Mouse (Mus musculus) hindbrain, embryonic 12.5 days (tissue): ENCODE data around the gene Dctpp1. TPM values are rescaled to one million over a fixed set of nuclear protein-coding genes. Genes with fewer than 3 reads are reported as not detected.
A peak's percentile ranks its signal among the peaks of the same experiment; 100 is the strongest.

Experiments used
- ATAC-seq: fragments of 200-750 bp; cut with Nextera tagmentation; 2 replicates; pipeline ENCODE4 v1.8.0; 2017; ENCODE audit warnings: moderate TSS enrichment; ENCODE audit not compliant: low FRiP score
- H3K27ac ChIP-seq: fragments of 300-500 bp; sonication (generic); 2 replicates; pipeline ENCODE4 v1.5.1; 2016; ENCODE audit warnings: mild to moderate bottlenecking
- H3K27me3 ChIP-seq: fragments of 300-500 bp; sonication (generic); 2 replicates; pipeline ENCODE4 v1.6.1; 2016; ENCODE audit warnings: mild to moderate bottlenecking
- H3K36me3 ChIP-seq: fragments of 300-500 bp; sonication (generic); 2 replicates; pipeline ENCODE4 v1.6.1; 2016; ENCODE audit warnings: mild to moderate bottlenecking
- H3K4me1 ChIP-seq: fragments of 300-500 bp; sonication (generic); 2 replicates; pipeline ENCODE4 v1.6.1; 2016
- H3K4me2 ChIP-seq: fragments of 300-500 bp; sonication (generic); replicated peaks from 2 replicates; pipeline ENCODE4 v1.6.1; 2016; ENCODE audit warnings: mild to moderate bottlenecking
- H3K4me3 ChIP-seq: fragments of 300-500 bp; sonication (generic); 2 replicates; pipeline ENCODE4 v1.5.1; 2016; ENCODE audit warnings: mild to moderate bottlenecking
- H3K9ac ChIP-seq: fragments of 300-500 bp; sonication (generic); 2 replicates; pipeline ENCODE4 v1.6.1; 2016; ENCODE audit warnings: mild to moderate bottlenecking, moderate library complexity
- H3K9me3 ChIP-seq: fragments of 300-500 bp; sonication (generic); replicated peaks from 2 replicates; pipeline ENCODE4 v1.6.1; 2016; ENCODE audit warnings: mild to moderate bottlenecking
- WGBS: fragments of 180-500 bp; shearing (Covaris S2); methylation state at CpG from one replicate; pipeline ENCODE4 v1.1.7; 2016; 5-methylcytosine and 5-hydroxymethylcytosine counted together
- polyA plus RNA-seq: library from polyadenylated mRNA; unstranded; fragments of >200 nt; fragmentation: Nextera tagmentation; extraction: Ambion mirVana; gene quantifications from 2 replicates; pipeline ENCODE4 v1.2.1, GENCODE M21; 2016

Gene Dctpp1
- polyA plus RNA-seq, 1 experiment from 2014 or later: 147 TPM

DNA sequence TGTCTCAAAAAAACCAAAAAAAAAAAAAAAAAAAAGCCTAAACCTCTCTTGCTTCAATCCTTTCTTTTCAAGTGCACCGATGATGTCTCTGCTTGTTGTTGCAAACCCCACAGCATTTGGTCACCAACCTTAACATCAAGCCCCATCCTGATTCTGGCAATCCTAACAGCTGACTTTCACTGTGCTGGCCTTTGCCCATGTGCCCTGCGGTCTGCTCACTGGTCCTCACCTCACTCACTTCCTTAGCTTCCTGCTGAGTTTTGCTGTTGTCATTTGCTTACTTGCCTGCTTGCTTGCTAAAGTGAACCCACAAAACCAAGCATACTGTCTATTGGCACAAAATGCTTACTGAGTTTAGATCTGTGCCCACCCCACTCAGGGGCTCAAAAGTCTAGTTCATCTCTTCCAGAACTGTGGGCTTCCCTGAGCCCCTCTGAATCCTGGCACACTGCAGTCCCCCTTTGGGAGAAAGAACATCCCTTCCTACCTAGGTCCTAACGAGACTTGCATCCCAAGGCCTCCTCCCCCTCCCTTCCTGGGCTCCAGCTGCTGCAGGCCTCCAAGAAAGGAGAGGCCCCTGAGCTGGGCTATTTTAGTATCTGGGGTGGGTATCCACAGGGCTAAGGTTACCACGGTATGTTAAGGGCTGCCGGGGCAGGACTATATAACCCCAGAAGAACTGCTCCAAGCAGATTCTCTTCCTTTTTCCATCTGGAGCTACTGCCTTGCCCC is 49.3 kb downstream of the Dctpp1 start:
- WGBS: 71% methylated on average over 5 of the region's 5 CpGs
- Histone ChIP-seq H3K4me2 (no peak overlapping the region), H3K36me3 (no peaks in the 10 kb centered on the region), H3K27ac (no peak overlapping the region), H3K27me3 (peaks cover 19% of the 10 kb centered on the region), H3K9me3 (no peaks in the 10 kb centered on the region), H3K9ac (no peak overlapping the region), H3K4me1 (peaks cover 22% of the 10 kb centered on the region), H3K4me3 (no peak overlapping the region)
- ATAC-seq: no peak

DNA sequence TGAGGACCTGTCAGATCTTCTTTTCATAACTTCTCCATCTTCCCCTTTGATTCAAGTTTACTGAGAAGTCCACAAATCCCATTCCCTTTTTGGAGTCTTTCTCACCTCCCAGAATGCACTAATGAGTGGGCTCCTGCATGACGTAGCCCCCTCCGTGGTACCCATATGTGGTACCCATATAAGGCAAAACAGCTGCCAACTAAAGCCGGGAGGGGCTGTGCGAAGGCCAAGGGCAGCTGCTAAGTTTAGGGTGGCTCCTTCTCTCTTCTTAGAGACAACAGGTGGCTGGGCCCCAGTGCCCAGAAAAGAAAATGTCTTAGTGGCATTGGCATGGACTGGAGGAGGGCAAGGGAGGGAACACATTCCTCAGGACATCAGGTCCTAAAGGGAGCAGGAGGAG is 50.2 kb downstream of the Dctpp1 start:
- H3K36me3 ChIP-seq: peaks cover 1% of the 10 kb centered on the region
- no peak overlapping the region for H3K4me2 ChIP-seq
- WGBS: 92% methylated on average over 4 of the region's 4 CpGs
- no peak for ATAC-seq
- peaks cover 29% of the 10 kb centered on the region for H3K4me1 ChIP-seq
- H3K9ac ChIP-seq: no peak overlapping the region
- no peak overlapping the region for H3K27ac ChIP-seq
- no peak overlapping the region for H3K4me3 ChIP-seq
- no peaks in the 10 kb centered on the region for H3K9me3 ChIP-seq
- H3K27me3 ChIP-seq: peaks cover 19% of the 10 kb centered on the region

DNA sequence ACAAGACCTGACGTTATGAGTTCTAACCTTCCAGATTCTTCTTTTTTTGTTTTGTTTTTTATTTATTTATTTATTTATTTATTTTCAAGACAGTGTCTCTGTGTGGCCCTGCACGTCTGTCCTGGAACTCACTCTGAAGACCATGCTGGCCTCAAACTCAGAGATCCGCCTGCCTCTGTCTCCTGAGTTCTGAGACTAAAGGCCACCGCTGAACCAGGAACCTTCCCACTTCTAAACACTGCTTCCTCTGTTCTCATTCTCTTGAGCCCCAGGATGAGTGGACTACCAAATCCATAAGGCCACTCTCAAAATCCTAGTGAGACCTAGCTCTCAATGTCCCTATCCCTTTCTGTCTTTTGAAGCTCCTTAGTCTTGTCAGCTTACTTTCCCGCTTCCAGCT is 50.7 kb downstream of the Dctpp1 start:
- Histone ChIP-seq H3K9me3 (no peaks in the 10 kb centered on the region), H3K27ac (no peak overlapping the region), H3K4me3 (no peak overlapping the region), H3K27me3 (peaks cover 16% of the 10 kb centered on the region), H3K4me2 (peak overlapping the region; percentile 61), H3K9ac (no peak overlapping the region), H3K36me3 (peaks cover 6% of the 10 kb centered on the region), H3K4me1 (peaks cover 32% of the 10 kb centered on the region)
- ATAC-seq: no peak
- 78% methylated on average over 5 of the region's 5 CpGs for WGBS

DNA sequence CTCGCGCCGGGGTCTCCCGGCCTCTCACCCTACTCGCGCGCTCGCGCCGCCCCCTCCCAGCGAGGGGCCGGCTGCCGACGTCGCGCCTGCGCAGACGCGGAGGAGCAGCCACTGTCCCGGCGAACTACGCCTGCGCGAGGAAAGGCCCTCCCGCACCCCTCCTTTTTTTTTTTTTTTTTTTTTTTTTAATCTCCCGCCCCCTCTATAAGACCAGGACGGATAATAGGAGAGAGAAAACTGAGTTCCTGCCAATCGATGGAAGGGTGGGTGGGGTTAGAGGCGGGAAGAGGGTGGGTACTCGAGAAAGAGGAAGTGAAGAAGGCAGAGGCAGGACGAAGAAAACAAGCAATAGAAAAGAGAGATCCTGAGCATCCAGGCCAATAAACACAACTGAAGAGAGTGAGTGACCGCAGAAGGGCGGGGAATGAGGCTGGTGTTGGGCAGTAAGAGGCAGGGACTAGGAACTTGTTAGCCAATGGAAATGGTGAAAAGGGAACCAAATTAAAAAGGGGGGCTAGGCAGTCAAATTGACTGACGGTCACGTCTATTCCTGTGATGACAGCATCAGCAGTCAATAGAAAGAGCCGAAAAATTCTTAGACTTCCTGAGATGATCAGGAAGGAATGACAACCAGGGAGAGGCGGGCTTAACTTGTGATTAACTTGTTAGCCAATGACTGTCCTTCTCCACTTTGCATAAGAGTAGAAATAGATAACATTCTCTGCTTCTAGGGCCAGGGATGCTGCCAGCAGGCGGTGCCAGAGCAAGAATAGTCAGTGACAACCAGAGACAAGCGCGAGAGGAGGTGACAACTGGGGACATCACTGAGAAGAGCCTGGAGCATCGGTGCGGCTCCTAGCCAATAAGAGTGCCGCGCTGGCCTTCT is 51.7 kb downstream of the Dctpp1 start, which contains the start of gene Mylpf:
Gene Mylpf (plus strand): TSS at position 338 of the 886 bp plus-strand sequence.
- peaks cover 28% of the 10 kb centered on the region for H3K4me1 ChIP-seq
- peak within 1 kb of the TSS; percentile 97 for H3K9ac ChIP-seq
- H3K36me3 ChIP-seq: peaks cover 6% of the 10 kb centered on the region
- H3K4me3 ChIP-seq: peak within 1 kb of the TSS; percentile 98
- peak within 1 kb of the TSS; percentile 89 for H3K27ac ChIP-seq
- WGBS: under 1% methylated on average over 44 of the region's 44 CpGs
- no peaks in the 10 kb centered on the region for H3K9me3 ChIP-seq
- ATAC-seq: peak; percentile 95
- H3K27me3 ChIP-seq: peaks cover 5% of the 10 kb centered on the region
- peak within 1 kb of the TSS; percentile 93 for H3K4me2 ChIP-seq

DNA sequence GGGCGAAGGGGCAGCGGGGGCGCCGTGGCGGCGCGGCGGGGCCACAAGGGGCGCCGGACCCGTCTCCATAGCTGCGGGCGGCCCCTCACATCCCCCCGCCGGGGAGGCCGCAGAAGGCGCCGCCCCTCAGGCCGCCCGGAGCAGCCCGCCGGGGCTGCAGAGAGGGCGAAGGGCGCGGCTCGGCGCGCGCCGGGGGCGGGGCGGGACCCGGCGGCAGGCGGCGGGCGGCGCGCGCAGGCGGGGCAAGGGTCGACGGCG is 52.3 kb downstream of the Dctpp1 start, which contains the start of gene Tbc1d10b:
Gene Tbc1d10b (minus strand): TSS at position 174 of the 258 bp plus-strand sequence.
- Histone ChIP-seq H3K4me2 (peak within 1 kb of the TSS; percentile 93), H3K27ac (peak within 1 kb of the TSS; percentile 89), H3K27me3 (peaks cover 1% of the 10 kb centered on the region; the same call in 1 of the 2 replicates), H3K4me1 (peaks cover 28% of the 10 kb centered on the region), H3K9ac (peak within 1 kb of the TSS; percentile 97), H3K4me3 (peak within 1 kb of the TSS; percentile 98), H3K9me3 (no peaks in the 10 kb centered on the region), H3K36me3 (peaks cover 12% of the 10 kb centered on the region)
- peak; percentile 10; the same call in 1 of the 2 replicates for ATAC-seq
- under 1% methylated on average over 34 of the region's 44 CpGs for WGBS

DNA sequence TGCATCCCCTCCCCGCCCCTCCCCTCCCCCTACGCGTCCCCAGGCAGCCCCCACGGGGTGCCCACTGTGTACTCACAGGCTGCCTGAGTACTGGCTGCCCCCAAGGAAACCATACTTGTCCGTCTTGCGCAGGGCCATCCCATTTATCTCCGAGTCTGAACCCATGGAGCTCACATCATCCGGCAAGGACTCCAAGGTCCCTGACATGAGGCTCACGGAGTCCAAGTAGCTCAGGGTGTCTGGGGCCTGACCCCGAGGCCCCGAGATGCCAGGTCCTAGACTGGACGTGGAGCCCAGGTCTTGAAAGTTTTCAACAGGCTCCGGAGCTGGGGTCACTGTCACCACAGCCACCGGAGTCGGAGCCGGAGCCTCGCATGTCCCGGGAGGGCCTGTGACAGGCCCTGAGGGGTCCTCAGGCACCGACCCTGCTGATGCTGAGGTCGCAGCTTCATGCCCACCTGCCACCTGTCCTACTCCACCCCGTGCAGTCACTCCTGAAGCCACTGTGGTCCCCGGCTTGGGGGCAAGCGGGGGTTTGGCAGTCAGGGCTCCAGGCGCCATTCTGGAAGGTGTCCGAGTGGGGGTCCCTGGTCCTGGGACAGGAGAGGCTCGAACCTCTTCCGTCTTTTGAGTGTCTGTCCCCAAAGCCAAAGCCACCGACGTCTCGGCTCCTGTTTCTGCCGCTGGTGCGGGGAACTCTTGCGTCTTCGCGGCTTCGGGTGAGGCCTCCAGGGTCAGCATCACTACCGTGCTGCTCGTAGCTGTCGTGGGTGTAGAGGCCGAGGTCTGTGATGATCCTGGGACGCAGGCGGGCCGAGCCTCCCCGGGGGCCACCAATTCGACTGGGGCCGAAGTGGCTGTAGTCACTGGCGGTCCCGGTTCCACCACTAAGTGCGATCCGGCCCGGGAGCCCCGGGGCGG is 52.9 kb downstream of the Dctpp1 start:
- Histone ChIP-seq H3K9ac (peak overlapping the region; percentile 97), H3K4me3 (peak overlapping the region; percentile 98), H3K4me1 (peaks cover 28% of the 10 kb centered on the region), H3K9me3 (no peaks in the 10 kb centered on the region), H3K4me2 (peak overlapping the region; percentile 93), H3K27me3 (no peaks in the 10 kb centered on the region; the same call in 1 of the 2 replicates), H3K27ac (peak overlapping the region; percentile 89), H3K36me3 (peaks cover 18% of the 10 kb centered on the region)
- peak; percentile 17; the same call in 1 of the 2 replicates for ATAC-seq
- WGBS: under 1% methylated on average over 53 of the region's 53 CpGs

Other genes with a start within 250 kb of the Dctpp1 start
- gene Mvp, start 246.1 kb downstream of the Dctpp1 start, polyA plus RNA-seq: 6.8 and 7.2 TPM in 2 replicates
- gene Pagr1b, start 244.2 kb downstream of the Dctpp1 start, polyA plus RNA-seq: 0.72 and 1.3 TPM in 2 replicates
- gene Pagr1a, start 243.4 kb downstream of the Dctpp1 start, polyA plus RNA-seq: 46.6 and 51.6 TPM in 2 replicates
- gene Gm42742, start 239.6 kb downstream of the Dctpp1 start, polyA plus RNA-seq: 63.8 and 69.6 TPM in 2 replicates
- gene Prrt2, start 239.5 kb downstream of the Dctpp1 start, polyA plus RNA-seq: 7.1 and 9.6 TPM in 2 replicates
- 117 and 119 TPM in 2 replicates for gene Maz, start 233.7 kb downstream of the Dctpp1 start, polyA plus RNA-seq
- 85.3 and 86.9 TPM in 2 replicates for gene Kif22, start 218.2 kb downstream of the Dctpp1 start, polyA plus RNA-seq
- gene Zg16, start 173.4 kb downstream of the Dctpp1 start, polyA plus RNA-seq: not detected in 2 replicates
- gene AI467606, start 169.3 kb downstream of the Dctpp1 start, polyA plus RNA-seq: 1.0 and 1.2 TPM in 2 replicates
- gene Qprt, start 138.5 kb downstream of the Dctpp1 start, polyA plus RNA-seq: 0.80 and 1.9 TPM in 2 replicates
- gene Spn, start 122.9 kb downstream of the Dctpp1 start, polyA plus RNA-seq: not detected in 2 replicates
- 86.2 and 92.9 TPM in 2 replicates for gene Cd2bp2, start 64.7 kb downstream of the Dctpp1 start, polyA plus RNA-seq
- 46.5 and 47.2 TPM in 2 replicates for gene Tbc1d10b, start 52.2 kb downstream of the Dctpp1 start, polyA plus RNA-seq
- gene Mylpf, start 51.8 kb downstream of the Dctpp1 start, polyA plus RNA-seq: 19.5 and 46.1 TPM in 2 replicates
- gene Zfp553, start 27.6 kb downstream of the Dctpp1 start, polyA plus RNA-seq: 61.3 and 67.9 TPM in 2 replicates
- gene Sept1, start 27.6 kb downstream of the Dctpp1 start, polyA plus RNA-seq: 32.7 and 33.2 TPM in 2 replicates
- 61.3 and 62.8 TPM in 2 replicates for gene Zfp771, start 16.4 kb downstream of the Dctpp1 start, polyA plus RNA-seq
- gene Sephs2, start 13.3 kb upstream of the Dctpp1 start, polyA plus RNA-seq: 66.5 and 69.3 TPM in 2 replicates
- gene Itgal, start 35.6 kb upstream of the Dctpp1 start, polyA plus RNA-seq: 0.46 and 0.52 TPM in 2 replicates
- gene Zfp768, start 84.9 kb upstream of the Dctpp1 start, polyA plus RNA-seq: 21.3 and 23.1 TPM in 2 replicates
- 9.3 and 9.7 TPM in 2 replicates for gene Zfp747, start 115.3 kb upstream of the Dctpp1 start, polyA plus RNA-seq
- 5.4 and 6.0 TPM in 2 replicates for gene 9130019O22Rik, start 126.5 kb upstream of the Dctpp1 start, polyA plus RNA-seq
- gene E430018J23Rik, start 132.9 kb upstream of the Dctpp1 start, polyA plus RNA-seq: 6.4 and 6.8 TPM in 2 replicates
- gene Zfp764, start 146.1 kb upstream of the Dctpp1 start, polyA plus RNA-seq: 5.9 and 6.5 TPM in 2 replicates
- 28.7 and 30.7 TPM in 2 replicates for gene Zfp688, start 161.4 kb upstream of the Dctpp1 start, polyA plus RNA-seq
- gene Zfp689, start 188.4 kb upstream of the Dctpp1 start, polyA plus RNA-seq: 16.3 and 17.7 TPM in 2 replicates
- gene Prr14, start 198.9 kb upstream of the Dctpp1 start, polyA plus RNA-seq: 55.4 and 56.3 TPM in 2 replicates
- gene Fbrs, start 218.5 kb upstream of the Dctpp1 start, polyA plus RNA-seq: 14.4 and 15.6 TPM in 2 replicates